Comparison of ENCODE assay signal across 8 mouse cellular contexts in genomic region chr19:46395109-46396009, GRCm38 (mm10). TPM values are rescaled to one million over a fixed set of nuclear protein-coding genes. Genes with fewer than 3 reads are reported as not detected.
DNase-seq lines count a peak whose midpoint lies in the region; ATAC-seq and TF ChIP-seq lines count a peak whose summit lies in the region.

TSS of gene Actr1a (minus strand) at chr19:46395748.

- peak; percentile 94 for DNase-seq in WW6 (ENCODE audit: low read depth, low spot score)
- DNase-seq in cerebellum, postnatal 4 days (ENCODE audit: low spot score in 2 of 2), result peak; percentile 95 to 96
- DNase-seq in gastrocnemius, adult 2 months, result peak; percentile 98
- peak; percentile 99 for DNase-seq in hindbrain, postnatal 0 days (ENCODE audit: low spot score)
- DNase-seq in left cerebral cortex, adult 2 months (ENCODE audit: extremely low spot score in 1 of 2, low spot score in 2 of 2), result peak; percentile 96 to 97
- DNase-seq in right cerebral cortex, adult 2 months (ENCODE audit: low spot score in 2 of 2), result peak; percentile 98 to 99
- peak; percentile 97 for DNase-seq in urinary bladder, postnatal 14 days (ENCODE audit: low spot score)

- H3K4me3 ChIP-seq in gastrocnemius, adult 2 months, result peak within 1 kb of the TSS; percentile 97
- peak within 1 kb of the TSS; percentile 91 for H3K4me3 ChIP-seq in hindbrain, postnatal 0 days (ENCODE audit: low read length)
- H3K4me3 ChIP-seq in left cerebral cortex, adult 2 months, result peak within 1 kb of the TSS; percentile 94

- WGBS in hindbrain, postnatal 0 days, result under 1% methylated on average over 51 of the region's 51 CpGs

- no peaks in the 10 kb centered on the region for H3K27me3 ChIP-seq in hindbrain, postnatal 0 days (ENCODE audit: insufficient read depth, low read length)

- H3K4me2 ChIP-seq in hindbrain, postnatal 0 days (ENCODE audit: low read depth, low read length), result peak within 1 kb of the TSS; percentile 96

- H3K36me3 ChIP-seq in hindbrain, postnatal 0 days (ENCODE audit: insufficient read depth, low read length), result no peaks in the 10 kb centered on the region

- no peaks in the 10 kb centered on the region for H3K9me3 ChIP-seq in hindbrain, postnatal 0 days (ENCODE audit: low read length)

- peaks cover 35% of the 10 kb centered on the region for H3K4me1 ChIP-seq in hindbrain, postnatal 0 days (ENCODE audit: insufficient read depth, low read length)

- peak within 1 kb of the TSS; percentile 75 for H3K9ac ChIP-seq in hindbrain, postnatal 0 days (replicated peaks; ENCODE audit: low read length)

- H3K27ac ChIP-seq in gastrocnemius, adult 2 months, result peak within 1 kb of the TSS; percentile 95
- peak within 1 kb of the TSS; percentile 92 for H3K27ac ChIP-seq in hindbrain, postnatal 0 days
- H3K27ac ChIP-seq in left cerebral cortex, adult 2 months, result peak within 1 kb of the TSS; percentile 84

- ATAC-seq in hindbrain, postnatal 0 days, result peak; percentile 94
- ATAC-seq in megakaryocyte, adult 5-6 weeks (ENCODE audit: poor library complexity, severe bottlenecking), result peak; percentile 83

- intact Hi-C loops in gastrocnemius, adult 2 months (cut with DNase I), result loop anchor here (2.0 kb wide), 2 partner anchors 57 to 107 kb away; no protein-coding TSS in a partner anchor
- intact Hi-C loops in left cerebral cortex, adult 2 months (cut with DNase I), result loop anchor here (1.0 to 5.0 kb wide), 4 partner anchors 29 to 132 kb away; partner anchors contain the start of gene Trim8

- TF ChIP-seq CTCF in gastrocnemius, adult 2 months (IDR thresholded peaks at IDR 0.05), result no peak
- no peak for TF ChIP-seq CTCF in hindbrain, postnatal 0 days (IDR thresholded peaks at IDR 0.05; ENCODE audit: low read depth)
- no peak for TF ChIP-seq CTCF in left cerebral cortex, adult 2 months (IDR thresholded peaks at IDR 0.05)

RNA-seq across cellular contexts. Expression of gene Actr1a, which starts in this region (rescaled TPM):
- 10 to 100 TPM; 59.8 to 61.0 TPM for total RNA-seq in gastrocnemius, adult 2 months (2021)
- total RNA-seq in hindbrain, postnatal 0 days (2014; rRNA removed), result 321 and 337 TPM in 2 replicates
- 278 and 295 TPM in 2 replicates for polyA plus RNA-seq in hindbrain, postnatal 0 days (2015; fragmentation: Nextera tagmentation; extraction: Ambion mirVana)
- total RNA-seq in left cerebral cortex, adult 2 months (2021), result 100 to 1,000 TPM; 179 to 197 TPM
- total RNA-seq in megakaryocyte, adult 5-6 weeks (2015), result 52.7 and 59.6 TPM in 2 replicates
- 98.0 and 106 TPM in 2 replicates for total RNA-seq in megakaryocyte, adult 5-6 weeks (2017)

Comparison
In these comparisons a context has a peak if more than half of its experiments do, and no peak if none do; other contexts are left out.
1. Peak in every context shown above with its lines: DNase-seq, ATAC-seq, H3K4me3 ChIP-seq and H3K27ac ChIP-seq.